Mouse (Mus musculus): Measurements from ENCODE around the gene Pml. TPM values are rescaled to one million over a fixed set of nuclear protein-coding genes. Genes with fewer than 3 reads are reported as not detected.
A peak's percentile ranks its signal among the peaks of the same experiment; 100 is the strongest.

Gene Pml
- total RNA-seq, 1 experiment from 2014 or later = 35.1 TPM

DNA sequence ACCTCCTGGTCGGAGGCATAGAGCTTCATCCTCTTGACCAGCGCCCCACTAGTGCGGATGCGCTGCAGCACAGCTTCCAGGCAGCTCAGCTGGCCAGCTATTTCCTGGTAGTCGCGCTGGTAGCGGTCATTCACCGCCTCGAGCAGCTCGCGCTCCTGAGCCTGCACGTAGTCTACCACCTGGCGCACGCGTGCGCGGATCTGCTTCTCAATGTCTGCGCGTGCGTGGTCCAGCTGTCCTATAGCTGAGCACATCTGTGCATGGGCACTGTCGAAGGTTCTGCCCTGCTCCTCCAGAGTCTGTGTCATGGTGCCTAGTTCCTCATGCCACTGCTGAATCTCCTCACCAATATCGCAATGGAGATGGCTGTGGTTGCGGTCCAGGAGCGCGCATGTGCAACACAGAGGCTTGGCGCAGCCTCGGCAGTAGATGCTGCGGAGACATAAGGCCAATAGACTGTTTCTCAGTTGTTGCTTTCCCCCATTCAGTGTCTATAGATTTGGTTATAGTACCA, 15.0 kb downstream of the Pml start:
- no peak for DNase-seq

DNA sequence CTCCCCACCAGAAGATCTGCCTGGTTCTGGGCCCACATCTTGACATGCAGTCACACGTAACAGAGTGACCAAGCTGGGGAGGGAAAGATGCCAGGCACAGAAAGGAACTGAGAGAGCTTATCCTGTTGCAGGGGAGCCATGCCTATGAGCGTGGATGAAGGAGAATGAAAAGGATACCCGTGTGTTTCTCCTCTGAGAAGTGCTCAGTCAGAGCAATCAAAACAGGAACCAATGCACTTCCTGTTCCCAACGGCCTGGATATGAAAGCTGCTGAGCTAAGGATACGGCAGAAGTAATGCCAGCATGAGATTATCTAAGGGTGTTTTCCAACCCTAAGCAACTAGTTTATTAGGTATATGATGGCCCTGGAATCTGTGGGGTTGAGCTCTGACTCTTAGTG, 17.2 kb downstream of the Pml start:
- no peak for DNase-seq

GRCm38 (mm10) chr9:58231746-58232145, 17.8 kb downstream of the Pml start:
- no peak for DNase-seq

GRCm38 (mm10) chr9:58228777-58229466, 20.7 kb downstream of the Pml start:
- DNase-seq = no peak

GRCm38 (mm10) chr9:58225915-58226913, 23.4 kb downstream of the Pml start:
- peak; percentile 48 for DNase-seq

- no peak for DNase-seq
Observed at GRCm38 (mm10) chr9:58224356-58224755, 25.2 kb downstream of the Pml start.

DNA sequence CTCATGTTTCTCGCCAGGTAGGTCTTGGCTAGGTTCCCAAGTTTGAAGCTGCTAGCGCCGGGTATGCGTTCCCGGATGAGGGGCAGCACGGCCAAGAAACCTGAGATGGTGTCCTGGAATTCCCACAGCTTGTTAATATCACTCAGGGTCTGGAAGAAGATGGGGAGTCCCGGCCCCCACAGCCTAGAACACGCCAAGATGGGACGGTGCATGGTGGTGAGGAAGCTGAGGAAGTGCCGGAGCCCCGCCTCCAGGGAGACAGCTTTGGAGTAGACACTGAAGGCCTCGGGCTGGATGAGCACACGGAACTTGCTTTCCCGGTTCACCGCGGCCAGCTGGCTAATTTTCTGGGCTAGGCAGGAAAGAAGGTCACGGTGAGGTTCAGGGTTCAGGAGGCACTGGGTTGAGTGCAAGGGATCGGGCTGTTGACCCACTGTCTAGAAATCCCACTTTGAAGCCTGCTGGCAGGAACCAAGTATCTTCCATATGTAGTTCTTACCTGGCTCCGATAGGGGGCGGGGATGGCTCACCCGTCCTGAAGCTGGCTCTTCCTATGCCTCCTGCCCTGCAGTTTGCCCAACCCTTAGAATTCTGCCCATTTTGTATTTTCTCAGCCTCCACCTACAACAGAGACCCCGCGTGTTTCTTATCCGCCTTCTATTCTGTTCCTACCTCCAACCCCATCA, 29.2 kb downstream of the Pml start:
- DNase-seq = no peak

DNA sequence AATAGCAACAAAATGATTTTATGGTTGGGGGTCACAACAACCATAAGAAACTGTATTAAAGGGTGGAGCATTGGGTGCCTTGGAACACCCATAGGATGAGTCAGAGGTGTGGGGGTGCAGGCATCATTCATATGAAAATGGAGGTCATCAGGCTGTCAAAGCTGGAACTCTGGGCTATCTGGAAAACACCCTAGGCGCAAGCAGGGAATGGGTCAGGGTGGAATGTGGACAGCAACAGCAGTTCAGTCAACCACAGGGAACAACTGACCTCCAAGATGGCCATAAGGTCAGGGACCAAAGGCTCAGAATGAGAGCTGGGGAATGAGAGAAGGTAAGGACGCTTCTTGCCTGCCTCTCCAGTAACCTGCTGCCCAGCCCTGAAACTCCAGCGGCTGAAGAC, 31.0 kb downstream of the Pml start:
- no peak for DNase-seq

- peak; percentile 49 for DNase-seq
Observed at GRCm38 (mm10) chr9:58216402-58216801, 33.2 kb downstream of the Pml start.

GRCm38 (mm10) chr9:58214519-58215180, 34.9 kb downstream of the Pml start:
- no peak for DNase-seq

- no peak for DNase-seq
Observed at GRCm38 (mm10) chr9:58213865-58214264, 35.7 kb downstream of the Pml start.

- DNase-seq = no peak
Observed at GRCm38 (mm10) chr9:58213377-58213776, 36.2 kb downstream of the Pml start.

GRCm38 (mm10) chr9:58210304-58210627, 39.3 kb downstream of the Pml start:
- DNase-seq = no peak

DNA sequence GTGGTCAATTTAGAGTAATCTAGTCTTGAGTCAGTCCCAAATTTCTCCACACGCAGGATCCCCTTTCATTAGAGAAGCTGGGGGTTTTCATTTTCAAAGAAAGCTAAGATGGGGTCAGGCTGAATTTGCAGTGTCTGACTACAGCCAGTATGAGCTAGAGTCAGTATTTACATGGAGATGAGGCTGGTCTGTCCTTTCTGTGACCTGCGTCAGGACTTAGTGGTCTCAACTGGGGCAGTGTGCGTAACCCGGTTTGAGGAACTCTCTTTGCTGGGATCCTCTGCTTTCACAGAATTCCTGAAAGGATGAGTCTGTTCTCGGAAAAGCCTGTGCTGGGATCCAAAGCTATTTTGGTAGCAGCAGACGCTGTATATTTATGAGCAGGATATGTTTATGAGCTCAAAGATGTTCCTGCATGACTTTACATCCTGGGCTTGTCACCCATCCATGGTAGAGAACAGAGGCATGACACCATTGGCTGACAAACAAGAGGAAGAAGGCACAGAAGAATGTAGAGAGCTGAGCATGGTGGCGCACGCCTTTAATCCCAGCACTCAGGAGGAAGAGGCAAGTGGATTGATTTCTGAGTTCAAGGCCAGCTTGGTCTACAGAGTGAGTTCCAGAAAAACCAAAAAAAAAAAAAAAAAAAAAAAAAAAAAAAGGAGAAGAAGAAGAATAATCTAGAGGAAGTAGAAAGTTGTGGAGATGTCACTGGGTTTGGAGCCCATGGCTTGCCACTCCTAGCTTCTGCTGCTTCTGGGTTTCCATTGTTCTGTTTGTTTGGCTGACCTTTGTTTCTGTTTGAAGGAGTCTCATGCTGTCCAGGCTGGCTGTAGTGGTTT, 39.9 kb downstream of the Pml start:
- no peak for DNase-seq

DNA sequence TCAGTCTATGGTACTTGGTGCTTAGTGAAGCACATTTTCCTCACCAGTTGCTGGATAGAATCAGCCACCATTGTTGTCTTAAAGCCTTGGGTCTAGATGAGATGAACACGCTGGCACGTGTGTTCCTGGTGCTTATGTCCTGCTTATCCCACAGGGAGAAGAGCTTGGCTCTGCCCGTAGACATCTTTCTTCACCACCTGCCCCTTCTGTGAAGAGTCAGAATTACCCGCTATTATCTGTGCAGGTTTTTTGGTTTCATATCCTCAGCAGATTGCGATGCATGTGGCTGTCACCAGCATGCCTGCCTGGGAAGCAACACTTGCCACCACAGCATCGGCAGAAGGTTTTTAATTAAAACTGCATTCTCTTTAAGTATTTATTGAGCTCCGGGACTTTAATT, 43.6 kb downstream of the Pml start:
- DNase-seq = no peak

- peak; percentile 94 for DNase-seq
Observed at GRCm38 (mm10) chr9:58204448-58205000, 45.1 kb downstream of the Pml start.

DNA sequence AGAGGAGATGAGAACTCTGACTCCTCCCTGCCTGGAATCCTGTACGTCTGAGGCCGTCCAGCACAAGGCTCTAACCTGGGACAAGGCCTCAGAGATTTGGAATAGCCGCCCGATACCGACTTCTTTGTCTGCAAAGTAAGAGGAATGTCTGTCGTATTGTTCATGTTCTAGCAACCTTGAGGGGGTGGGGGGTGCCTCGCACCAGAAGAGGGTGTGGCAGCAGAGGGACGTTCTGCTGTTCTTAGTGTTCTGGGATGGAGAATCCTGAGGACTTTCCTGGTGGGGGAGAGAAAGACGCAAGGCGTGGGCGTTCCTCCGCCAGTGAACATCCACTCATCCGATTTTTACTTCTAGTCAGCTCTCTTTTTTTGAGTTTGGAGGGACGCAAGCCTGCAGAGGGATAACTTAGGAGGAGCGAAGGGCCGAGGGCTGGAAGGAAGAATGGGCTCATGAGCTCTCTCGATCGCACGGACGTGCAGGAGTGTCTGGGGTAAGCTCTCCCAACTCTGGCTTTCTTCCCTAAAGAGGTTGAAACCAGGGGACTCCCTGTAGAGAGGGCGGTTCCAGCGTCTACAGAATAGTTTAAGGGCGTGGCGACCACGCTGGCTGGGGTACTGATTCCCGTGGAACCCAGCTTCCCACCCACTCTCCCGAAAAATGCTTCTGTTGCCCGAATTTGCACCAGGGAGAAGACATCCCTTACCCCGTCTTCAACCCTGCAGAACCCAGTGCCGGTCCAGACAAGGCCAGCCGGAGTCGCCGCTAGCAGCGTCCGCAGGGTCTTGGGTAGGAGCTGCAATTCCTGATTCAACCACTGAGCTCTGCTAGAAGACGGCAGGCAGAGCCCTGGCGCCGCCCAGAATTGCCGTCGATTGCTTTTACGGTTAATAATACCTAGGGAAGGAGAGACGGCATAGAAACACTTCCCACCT, 45.8 kb downstream of the Pml start, which contains the start of the genes Islr and Islr2:
Gene Islr, minus strand, starts transcription at position 791 of the 932 bp plus-strand sequence.
Gene Islr2, minus strand, starts transcription at position 804 of the 932 bp plus-strand sequence.
- peak; percentile 69 for DNase-seq

DNA sequence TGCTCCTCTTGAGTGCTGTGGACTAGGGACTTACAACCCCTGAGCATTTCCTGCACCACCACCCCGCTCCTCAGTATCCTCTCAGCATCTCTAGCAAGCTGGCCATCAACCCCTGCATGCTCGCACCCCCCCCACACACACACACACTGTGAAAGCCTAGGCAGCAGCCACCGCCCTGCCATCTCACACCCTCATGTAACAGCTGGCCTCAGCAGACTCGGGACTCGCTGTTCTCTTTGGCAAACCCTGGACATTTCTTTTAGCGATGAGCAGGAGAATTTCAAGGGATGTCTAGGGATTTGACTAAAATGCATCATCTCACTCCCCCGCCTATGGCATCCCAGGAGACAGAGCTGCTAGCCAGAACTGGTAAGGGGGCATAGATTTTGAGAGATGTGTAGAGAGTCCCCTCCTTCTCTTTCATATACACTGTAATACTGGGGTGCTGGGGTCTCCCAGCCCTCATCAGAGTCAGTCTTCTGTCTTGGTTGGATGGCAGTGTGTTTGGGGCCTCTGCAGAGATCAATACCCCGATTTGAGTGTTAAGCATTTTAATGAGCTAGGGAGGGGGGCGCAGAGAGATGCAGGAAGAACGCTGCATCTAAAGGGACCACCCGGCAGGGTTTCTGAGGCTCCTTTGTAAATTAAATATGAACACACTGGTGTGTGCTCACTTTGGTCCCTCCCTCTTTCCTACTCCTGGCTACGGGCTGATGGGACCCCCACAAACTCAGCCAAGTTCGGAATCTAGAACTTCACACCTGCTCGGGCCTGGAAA, 46.7 kb downstream of the Pml start:
- no peak for DNase-seq

Measured in adrenal gland, postnatal 25 days (tissue).